Mouse (Mus musculus) heart, embryonic 11.5 days (tissue): ENCODE measurements around the gene Slc5a5. TPM values are rescaled to one million over a fixed set of nuclear protein-coding genes. Genes with fewer than 3 reads are reported as not detected.

ENCODE experiments used
- ATAC-seq: fragments of 200-750 bp; cut with Nextera tagmentation; replicated peaks from 2 replicates; pipeline ENCODE4 v1.8.0; 2017; ENCODE audit warnings: moderate library complexity; ENCODE audit not compliant: insufficient number of reproducible peaks, low FRiP score, low TSS enrichment
- H3K27ac ChIP-seq: fragments of 300-500 bp; sonication (generic); 2 replicates; pipeline ENCODE4 v1.5.1; 2014; ENCODE audit warnings: mild to moderate bottlenecking, low read depth, low read length
- H3K27me3 ChIP-seq: fragments of 300-500 bp; sonication (generic); 2 replicates; pipeline ENCODE4 v1.6.1; 2014; ENCODE audit warnings: mild to moderate bottlenecking, low read length, mixed read lengths; ENCODE audit not compliant: control insufficient read depth, insufficient read depth
- H3K36me3 ChIP-seq: fragments of 300-500 bp; sonication (generic); 2 replicates; pipeline ENCODE4 v1.6.1; 2014; ENCODE audit warnings: mild to moderate bottlenecking, low read length, moderate library complexity, mixed read lengths; ENCODE audit not compliant: control insufficient read depth, insufficient read depth
- H3K4me1 ChIP-seq: fragments of 300-500 bp; sonication (generic); 2 replicates; pipeline ENCODE4 v1.6.1; 2014; ENCODE audit warnings: low read length; ENCODE audit not compliant: control insufficient read depth, insufficient read depth
- H3K4me2 ChIP-seq: fragments of 300-500 bp; sonication (generic); 2 replicates; pipeline ENCODE4 v1.6.1; 2014; ENCODE audit warnings: mild to moderate bottlenecking, moderate library complexity
- H3K4me3 ChIP-seq: fragments of 300-500 bp; sonication (generic); 2 replicates; pipeline ENCODE4 v1.5.1; 2014; ENCODE audit warnings: low read depth, low read length
- H3K9ac ChIP-seq: fragments of 300-500 bp; sonication (generic); 2 replicates; pipeline ENCODE4 v1.6.1; 2014; ENCODE audit warnings: mild to moderate bottlenecking, low read depth, low read length, moderate library complexity
- H3K9me3 ChIP-seq: fragments of 300-500 bp; sonication (generic); replicated peaks from 2 replicates; pipeline ENCODE4 v1.6.1; 2016; ENCODE audit warnings: low read length; ENCODE audit not compliant: control insufficient read depth
- WGBS: fragments of 180-500 bp; shearing (Covaris S2); extraction: QIAGEN DNeasy Blood & Tissue Kit; methylation state at CpG from one replicate; pipeline ENCODE4 v1.1.7; 2014; ENCODE audit not compliant: insufficient replicate concordance; 5-methylcytosine and 5-hydroxymethylcytosine counted together
- polyA plus RNA-seq: library from polyadenylated mRNA; unstranded; fragments of >200 nt; fragmentation: Nextera tagmentation; extraction: Ambion mirVana; gene quantifications from 2 replicates; pipeline ENCODE4 v1.2.1, GENCODE M21; 2014

Slc5a5 gene
- polyA plus RNA-seq, 1 experiment from 2014 or later = 0.06 TPM

DNA sequence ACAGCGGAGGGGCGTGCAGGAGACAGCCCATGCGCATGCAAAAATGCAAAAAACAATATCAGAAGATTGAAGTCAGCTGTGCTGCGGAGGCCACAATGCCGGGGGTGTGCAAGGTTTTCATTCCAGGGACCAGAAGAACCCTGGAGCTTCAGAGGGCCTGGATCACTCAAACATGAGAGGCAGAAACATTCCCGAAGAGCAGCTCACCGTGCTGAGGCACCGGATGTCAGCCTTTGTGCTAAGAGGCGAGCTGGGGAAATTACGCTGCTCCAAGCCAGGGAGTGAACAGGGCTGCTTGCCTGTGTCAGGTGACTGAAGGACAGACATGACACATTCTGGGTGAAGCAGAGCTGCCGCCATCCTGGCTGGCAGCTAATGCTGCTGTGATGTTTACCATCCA is 12.0 kb downstream of the Slc5a5 start:
- Histone ChIP-seq H3K9ac (peak overlapping the region; percentile 28), H3K27ac (no peak overlapping the region), H3K4me1 (peaks cover 6% of the 10 kb centered on the region; the same call in 1 of the 2 replicates), H3K4me2 (no peak overlapping the region; the same call in 1 of the 2 replicates), H3K27me3 (no peaks in the 10 kb centered on the region), H3K36me3 (no peaks in the 10 kb centered on the region), H3K9me3 (no peaks in the 10 kb centered on the region), H3K4me3 (no peak overlapping the region)
- WGBS = 15% methylated on average over 11 of the region's 11 CpGs
- ATAC-seq = no peak

DNA sequence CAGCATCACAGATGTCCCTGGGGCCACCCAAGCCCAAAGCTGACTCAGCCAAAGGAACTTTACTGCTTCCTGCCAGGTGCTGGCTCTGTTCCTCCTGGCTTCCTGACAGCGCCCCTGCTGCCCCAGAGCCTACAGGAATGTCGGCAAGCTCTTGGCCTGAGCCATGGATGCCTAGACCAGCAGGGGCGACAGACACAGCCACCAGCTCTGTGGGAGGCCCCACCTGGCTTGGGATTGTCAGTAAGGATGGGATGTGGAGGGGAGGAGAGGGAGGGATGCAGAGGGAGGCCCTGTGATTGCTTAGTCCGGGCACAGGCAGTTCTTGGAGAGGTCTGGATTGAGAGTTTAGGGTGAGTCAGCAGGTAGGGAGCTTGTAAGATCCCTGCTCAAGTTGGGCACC is 12.4 kb downstream of the Slc5a5 start:
- no peaks in the 10 kb centered on the region for H3K36me3 ChIP-seq
- peaks cover 6% of the 10 kb centered on the region; the same call in 1 of the 2 replicates for H3K4me1 ChIP-seq
- H3K9ac ChIP-seq = no peak overlapping the region; the same call in 1 of the 2 replicates
- WGBS = 4% methylated on average over 4 of the region's 4 CpGs
- no peak overlapping the region for H3K4me2 ChIP-seq
- H3K9me3 ChIP-seq = no peaks in the 10 kb centered on the region
- H3K27ac ChIP-seq = no peak overlapping the region
- ATAC-seq = no peak
- H3K4me3 ChIP-seq = no peak overlapping the region
- H3K27me3 ChIP-seq = no peaks in the 10 kb centered on the region

DNA sequence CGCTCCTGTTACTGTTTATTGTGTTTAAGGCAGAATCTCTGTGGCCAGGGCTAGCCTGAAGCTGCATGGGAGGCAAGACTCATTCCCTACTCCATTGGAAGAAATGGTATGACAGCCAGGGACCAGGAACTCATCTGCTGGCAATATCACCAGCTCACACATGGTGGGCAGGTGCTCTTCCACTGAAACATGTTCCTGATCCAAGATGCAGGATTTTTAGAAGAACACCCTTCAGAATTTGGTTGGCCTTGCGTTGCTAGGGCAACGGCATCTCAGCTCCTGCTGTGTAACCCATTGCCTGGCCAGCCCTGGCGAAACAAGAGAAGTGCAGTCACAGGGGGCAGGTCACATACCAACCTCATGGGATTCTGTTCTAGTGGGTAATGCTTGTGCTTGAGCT is 13.1 kb downstream of the Slc5a5 start:
- Histone ChIP-seq H3K9ac (no peak overlapping the region), H3K4me1 (peaks cover 6% of the 10 kb centered on the region; the same call in 1 of the 2 replicates), H3K27me3 (no peaks in the 10 kb centered on the region), H3K4me2 (no peak overlapping the region), H3K36me3 (no peaks in the 10 kb centered on the region), H3K27ac (no peak overlapping the region), H3K4me3 (no peak overlapping the region), H3K9me3 (no peaks in the 10 kb centered on the region)
- ATAC-seq = no peak
- 55% methylated on average over 4 of the region's 4 CpGs for WGBS

DNA sequence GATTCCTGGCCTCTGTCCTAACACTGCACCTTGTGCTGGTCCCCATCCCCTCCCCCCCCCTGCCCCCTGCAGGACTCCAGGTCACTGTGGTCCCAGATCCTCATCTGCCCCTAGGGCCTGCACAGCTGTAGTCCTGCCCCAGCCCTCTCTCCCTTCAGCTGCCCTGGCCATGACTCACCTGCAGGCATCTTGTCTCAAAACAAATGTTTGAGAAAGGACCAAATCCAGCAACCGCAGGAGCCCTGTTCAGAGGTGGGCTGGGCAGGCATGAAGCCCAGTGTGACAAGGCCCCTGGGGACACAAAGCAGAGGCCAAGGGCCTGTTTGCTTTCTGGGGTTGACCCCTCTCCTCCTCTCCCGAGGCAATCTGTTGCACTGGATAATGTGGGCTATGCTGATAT is 14.4 kb downstream of the Slc5a5 start:
- no peaks in the 10 kb centered on the region for H3K27me3 ChIP-seq
- no peak overlapping the region for H3K4me3 ChIP-seq
- H3K9me3 ChIP-seq = no peaks in the 10 kb centered on the region
- WGBS = 43% methylated on average over 2 of the region's 2 CpGs
- H3K4me2 ChIP-seq = no peak overlapping the region
- H3K27ac ChIP-seq = no peak overlapping the region
- H3K36me3 ChIP-seq = no peaks in the 10 kb centered on the region
- peaks cover 6% of the 10 kb centered on the region; the same call in 1 of the 2 replicates for H3K4me1 ChIP-seq
- no peak overlapping the region for H3K9ac ChIP-seq
- ATAC-seq = no peak

DNA sequence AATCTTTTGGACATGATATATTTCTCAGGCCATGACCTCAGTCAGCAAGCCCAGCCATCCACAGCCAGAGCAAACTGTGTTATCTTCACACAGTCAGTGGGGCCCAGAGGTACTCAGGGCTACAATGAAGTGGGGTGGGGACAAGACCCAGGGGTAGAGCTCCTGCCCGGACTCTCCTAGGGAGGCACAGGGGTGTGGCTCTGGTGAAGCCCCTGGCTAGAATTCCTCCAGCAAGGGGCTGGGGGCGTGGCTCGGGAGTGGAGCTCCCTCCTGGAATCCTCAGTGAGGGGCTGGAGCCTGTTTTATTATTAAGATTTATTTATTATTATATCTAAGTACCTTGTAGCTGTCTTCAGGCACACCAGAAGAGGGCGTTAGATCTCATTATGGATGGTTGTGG is 16.2 kb downstream of the Slc5a5 start:
- no peaks in the 10 kb centered on the region for H3K9me3 ChIP-seq
- H3K4me1 ChIP-seq = peaks cover 6% of the 10 kb centered on the region; the same call in 1 of the 2 replicates
- ATAC-seq = no peak
- H3K27me3 ChIP-seq = no peaks in the 10 kb centered on the region
- no peak overlapping the region for H3K9ac ChIP-seq
- 52% methylated on average over 4 of the region's 4 CpGs for WGBS
- no peak overlapping the region for H3K4me3 ChIP-seq
- no peak overlapping the region for H3K4me2 ChIP-seq
- no peaks in the 10 kb centered on the region for H3K36me3 ChIP-seq
- H3K27ac ChIP-seq = no peak overlapping the region

DNA sequence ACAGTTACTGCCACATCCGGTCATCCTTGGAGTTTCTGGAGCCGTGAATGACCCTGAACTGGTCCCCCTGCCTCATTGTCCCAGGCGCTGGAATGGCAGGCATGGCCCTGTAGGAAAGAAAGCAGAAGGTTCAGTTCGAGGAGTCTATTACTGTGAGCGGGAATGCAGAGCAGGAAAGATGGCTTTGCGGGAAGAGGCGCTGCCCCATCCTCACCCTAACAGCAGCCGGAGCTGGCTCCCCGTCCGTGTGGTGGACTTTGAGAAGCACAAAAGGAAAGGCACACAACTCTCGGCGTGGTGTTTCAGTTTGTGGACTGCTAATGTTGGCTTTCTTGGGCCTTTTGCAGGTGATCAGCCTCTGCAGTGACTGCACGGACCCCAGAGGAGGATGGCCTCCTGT is 18.1 kb downstream of the Slc5a5 start:
- no peaks in the 10 kb centered on the region for H3K27me3 ChIP-seq

DNA sequence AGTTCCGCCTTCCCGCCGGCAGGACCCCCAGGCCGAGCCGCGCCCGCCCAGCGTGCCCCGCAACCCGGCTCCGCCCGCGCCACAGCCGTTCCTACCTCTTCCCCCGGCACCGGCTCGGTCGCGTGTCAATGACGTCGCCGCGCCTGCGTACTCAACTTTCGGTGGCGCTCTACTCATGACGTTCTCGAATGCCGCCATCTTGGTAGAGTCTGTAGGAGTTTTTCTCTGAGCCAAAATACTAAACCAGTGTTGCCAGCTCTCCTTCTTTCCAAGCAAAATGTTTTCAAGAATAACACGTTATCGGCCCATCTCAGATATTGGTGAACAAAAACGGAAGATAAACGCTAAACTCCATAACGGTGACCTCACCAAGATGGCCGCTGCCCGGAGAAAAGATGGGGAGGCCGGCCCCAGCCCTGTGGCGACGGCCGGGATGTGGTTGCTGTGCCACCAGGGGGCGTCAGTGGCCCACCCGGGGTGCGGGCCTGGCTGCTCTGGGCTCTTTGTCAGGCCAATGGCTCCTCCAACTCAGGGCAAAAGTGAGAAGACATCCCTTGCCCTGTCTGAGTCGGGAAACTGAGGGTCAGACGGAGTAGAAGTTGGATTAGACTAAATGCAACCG is 19.1 kb downstream of the Slc5a5 start, which contains the start of gene Ccdc124:
Ccdc124 (minus strand) TSS at position 572 of the 622 bp plus-strand sequence.
- WGBS = 1% methylated on average over 43 of the region's 46 CpGs
- ATAC-seq = peak; percentile 80
- peak within 1 kb of the TSS; percentile 89 for H3K4me2 ChIP-seq
- no peaks in the 10 kb centered on the region for H3K9me3 ChIP-seq
- H3K4me1 ChIP-seq = peaks cover 12% of the 10 kb centered on the region
- peak within 1 kb of the TSS; percentile 79 for H3K4me3 ChIP-seq
- H3K9ac ChIP-seq = peak within 1 kb of the TSS; percentile 83
- H3K27me3 ChIP-seq = no peaks in the 10 kb centered on the region
- H3K27ac ChIP-seq = peak within 1 kb of the TSS; percentile 73
- H3K36me3 ChIP-seq = no peaks in the 10 kb centered on the region

More for the DNA sequence above, 18.1 kb downstream of the Slc5a5 start:
- H3K9ac ChIP-seq = no peak overlapping the region
- no peak overlapping the region for H3K27ac ChIP-seq
- no peaks in the 10 kb centered on the region for H3K36me3 ChIP-seq
- no peaks in the 10 kb centered on the region for H3K9me3 ChIP-seq
- H3K4me3 ChIP-seq = no peak overlapping the region
- WGBS = 86% methylated on average over 13 of the region's 13 CpGs
- ATAC-seq = no peak
- H3K4me2 ChIP-seq = no peak overlapping the region
- peaks cover 3% of the 10 kb centered on the region; the same call in 1 of the 2 replicates for H3K4me1 ChIP-seq

DNA sequence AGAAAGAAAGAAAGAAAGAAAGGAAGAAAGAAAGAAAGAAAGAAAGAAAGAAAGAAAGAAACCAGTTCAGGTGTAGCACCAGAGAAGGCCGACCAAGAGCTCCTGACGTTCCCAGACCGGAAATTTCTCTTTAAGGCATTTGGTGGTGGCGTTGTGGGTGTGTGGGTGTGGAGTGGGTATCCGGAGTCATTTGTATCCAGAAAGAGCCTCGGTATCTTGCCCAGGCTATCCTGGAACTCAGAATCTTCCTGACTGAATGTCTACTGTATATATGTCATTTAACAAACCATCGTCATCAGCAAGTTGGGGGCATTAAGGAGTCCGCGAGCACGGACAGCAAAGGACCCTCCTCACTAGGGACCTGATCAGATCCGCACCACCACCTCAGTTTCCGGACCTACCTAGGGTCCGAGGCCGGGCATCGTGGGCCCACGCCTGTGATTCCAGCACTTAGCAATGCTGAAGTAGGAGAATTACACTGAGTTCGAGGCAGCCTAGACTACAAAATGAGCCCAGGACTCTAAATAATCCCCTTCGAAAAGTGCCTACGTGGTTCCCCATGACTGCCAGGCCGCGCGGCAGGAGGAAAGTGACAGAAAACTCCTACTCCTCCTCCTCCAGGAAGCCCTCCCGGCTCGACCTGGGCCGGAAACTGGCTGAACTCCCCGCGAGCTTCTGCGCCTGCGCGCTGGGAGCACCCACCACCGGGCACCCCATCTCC is 19.8 kb downstream of the Slc5a5 start:
- ATAC-seq = no peak
- H3K27ac ChIP-seq = peak overlapping the region; percentile 73
- H3K9me3 ChIP-seq = no peaks in the 10 kb centered on the region
- peak overlapping the region; percentile 79 for H3K4me3 ChIP-seq
- H3K4me2 ChIP-seq = peak overlapping the region; percentile 89
- no peaks in the 10 kb centered on the region for H3K36me3 ChIP-seq
- peaks cover 15% of the 10 kb centered on the region for H3K4me1 ChIP-seq
- WGBS = 4% methylated on average over 31 of the region's 31 CpGs
- no peaks in the 10 kb centered on the region for H3K27me3 ChIP-seq
- peak overlapping the region; percentile 83 for H3K9ac ChIP-seq
